Mouse (Mus musculus): ENCODE results near the gene Ctsk. TPM values are rescaled to one million over a fixed set of nuclear protein-coding genes. Genes with fewer than 3 reads are reported as not detected.

The Ctsk gene
- polyA plus RNA-seq, 1 experiment from 2014 or later: 10.8 TPM

DNA sequence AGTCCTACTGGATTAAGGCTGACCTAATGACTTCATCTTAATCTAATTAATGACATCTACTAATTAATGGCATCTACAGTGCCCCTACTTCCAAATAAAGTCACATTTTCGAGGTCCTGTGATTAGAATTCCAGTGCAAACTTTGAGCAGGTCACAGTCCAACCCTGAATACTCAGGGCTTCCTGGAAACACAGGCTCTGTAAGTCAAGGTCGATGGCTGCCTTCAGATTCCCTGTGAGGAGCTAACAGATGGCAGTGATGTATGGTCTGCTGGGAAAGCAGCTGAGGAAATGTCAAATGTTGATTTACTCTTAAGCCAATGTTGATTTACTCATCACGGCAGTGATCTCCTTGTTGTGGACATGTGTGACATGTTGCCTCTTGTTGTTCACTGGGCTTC lies 54.9 kb downstream of the Ctsk start:
- Histone ChIP-seq H3K9ac (ENCODE audit: low read depth, low read length) (no peak overlapping the region), H3K9me3 (replicated peaks; ENCODE audit: control insufficient read depth, low read length, poor library complexity, severe bottlenecking) (no peaks in the 10 kb centered on the region), H3K27me3 (ENCODE audit: control insufficient read depth, insufficient read depth, low read depth, low read length) (no peaks in the 10 kb centered on the region), H3K4me3 (ENCODE audit: low read depth, low read length) (no peak overlapping the region), H3K4me2 (ENCODE audit: low read length) (no peak overlapping the region), H3K36me3 (ENCODE audit: control insufficient read depth, insufficient read depth, low read length) (no peaks in the 10 kb centered on the region), H3K27ac (ENCODE audit: low read length) (no peak overlapping the region), H3K4me1 (ENCODE audit: control insufficient read depth, insufficient read depth, low read length) (no peaks in the 10 kb centered on the region)
- no peak for ATAC-seq
- WGBS: 60% methylated on average over 3 of the region's 3 CpGs

Other genes starting within 250 kb of the Ctsk start
- 0.30 TPM in 1 of 2 replicates, not detected in the other for gene Bnipl, start 248.1 kb upstream of the Ctsk start, polyA plus RNA-seq (2015; fragmentation: Nextera tagmentation; extraction: Ambion mirVana)
- gene Mindy1, start 217.9 kb upstream of the Ctsk start, polyA plus RNA-seq (2015; fragmentation: Nextera tagmentation; extraction: Ambion mirVana): 42.3 and 42.5 TPM in 2 replicates
- gene Prune1, start 217.2 kb upstream of the Ctsk start, polyA plus RNA-seq (2015; fragmentation: Nextera tagmentation; extraction: Ambion mirVana): 81.4 and 84.3 TPM in 2 replicates
- 0.23 and 0.34 TPM in 2 replicates for gene Anxa9, start 192.1 kb upstream of the Ctsk start, polyA plus RNA-seq (2015; fragmentation: Nextera tagmentation; extraction: Ambion mirVana)
- gene Cers2, start 184.5 kb upstream of the Ctsk start, polyA plus RNA-seq (2015; fragmentation: Nextera tagmentation; extraction: Ambion mirVana): 89.6 and 101 TPM in 2 replicates
- 42.3 and 43.3 TPM in 2 replicates for gene Setdb1, start 142.1 kb upstream of the Ctsk start, polyA plus RNA-seq (2015; fragmentation: Nextera tagmentation; extraction: Ambion mirVana)
- gene 4930558C23Rik, start 96.4 kb upstream of the Ctsk start, polyA plus RNA-seq (2015; fragmentation: Nextera tagmentation; extraction: Ambion mirVana): not detected in 2 replicates
- 18.4 and 18.8 TPM in 2 replicates for gene Arnt, start 64.9 kb upstream of the Ctsk start, polyA plus RNA-seq (2015; fragmentation: Nextera tagmentation; extraction: Ambion mirVana)
- gene Ctss, start 27.5 kb downstream of the Ctsk start, polyA plus RNA-seq (2015; fragmentation: Nextera tagmentation; extraction: Ambion mirVana): 10.4 and 11.6 TPM in 2 replicates
- not detected in 2 replicates for gene Hormad1, start 60.4 kb downstream of the Ctsk start, polyA plus RNA-seq (2015; fragmentation: Nextera tagmentation; extraction: Ambion mirVana)
- 27.0 and 28.5 TPM in 2 replicates for gene Golph3l, start 89.7 kb downstream of the Ctsk start, polyA plus RNA-seq (2015; fragmentation: Nextera tagmentation; extraction: Ambion mirVana)
- 128 and 131 TPM in 2 replicates for gene Ensa, start 125.7 kb downstream of the Ctsk start, polyA plus RNA-seq (2015; fragmentation: Nextera tagmentation; extraction: Ambion mirVana)
- 37.9 and 43.1 TPM in 2 replicates for gene Mcl1, start 159.5 kb downstream of the Ctsk start, polyA plus RNA-seq (2015; fragmentation: Nextera tagmentation; extraction: Ambion mirVana)
- 0.80 and 1.0 TPM in 2 replicates for gene Adamtsl4, start 188.7 kb downstream of the Ctsk start, polyA plus RNA-seq (2015; fragmentation: Nextera tagmentation; extraction: Ambion mirVana)
- 10.0 and 11.5 TPM in 2 replicates for gene Ecm1, start 240.3 kb downstream of the Ctsk start, polyA plus RNA-seq (2015; fragmentation: Nextera tagmentation; extraction: Ambion mirVana)

All from midbrain, embryonic 16.5 days (tissue).